Mouse (Mus musculus) thymus, postnatal 4 days (tissue): ENCODE measurements at regions not wholly inside any gene's neighbourhood (a gene's known extent, or its start where the extent isn't known, plus 50 kb on each side); places are given as distances from the start of the nearest gene placed in this dataset.
"Not testable (repeated sequence)": the region's sequence is repeated elsewhere in the genome, so short reads cannot be mapped to it uniquely, and the experiment has no call there.

Experiments
- DNase-seq: peaks from one replicate; pipeline ENCODE4 v3.0.0; 2021

DNA sequence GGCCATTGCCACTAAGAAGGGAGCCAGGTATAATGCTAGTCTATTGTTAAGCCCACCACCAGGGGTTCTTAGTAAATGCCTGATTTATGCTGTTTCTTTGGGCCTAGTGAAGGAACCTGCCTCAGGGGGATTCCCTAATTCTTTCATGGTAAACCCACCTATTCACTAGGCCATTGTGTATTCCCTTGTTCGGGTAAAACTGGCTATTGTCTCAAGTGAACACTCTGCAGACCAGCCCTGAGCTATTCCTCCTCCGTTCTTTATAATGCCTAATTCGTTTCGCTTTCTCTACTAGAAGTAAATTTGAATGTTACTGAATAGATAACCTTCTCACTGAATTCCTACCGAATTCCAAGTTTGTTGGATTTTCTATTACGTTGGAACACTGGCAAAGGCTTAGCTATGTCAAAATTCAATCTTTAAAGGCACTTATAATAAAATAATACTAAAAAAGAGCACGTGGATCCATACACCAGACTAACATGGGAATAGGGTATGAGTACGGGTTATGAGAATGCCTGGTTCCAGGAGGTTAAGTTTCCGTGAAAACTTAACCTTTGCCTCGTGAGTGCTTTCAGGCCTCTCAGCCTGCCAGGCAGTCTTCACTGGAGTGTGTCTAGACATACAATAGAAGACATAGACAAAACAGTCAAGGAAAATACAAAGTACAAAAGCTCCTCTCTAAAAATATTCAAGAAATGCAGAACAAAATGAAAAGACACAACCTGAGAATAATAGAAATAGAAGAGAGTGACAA is 536.8 kb upstream of the Cntn5 start:
- DNase-seq: not testable (repeated sequence)

DNA sequence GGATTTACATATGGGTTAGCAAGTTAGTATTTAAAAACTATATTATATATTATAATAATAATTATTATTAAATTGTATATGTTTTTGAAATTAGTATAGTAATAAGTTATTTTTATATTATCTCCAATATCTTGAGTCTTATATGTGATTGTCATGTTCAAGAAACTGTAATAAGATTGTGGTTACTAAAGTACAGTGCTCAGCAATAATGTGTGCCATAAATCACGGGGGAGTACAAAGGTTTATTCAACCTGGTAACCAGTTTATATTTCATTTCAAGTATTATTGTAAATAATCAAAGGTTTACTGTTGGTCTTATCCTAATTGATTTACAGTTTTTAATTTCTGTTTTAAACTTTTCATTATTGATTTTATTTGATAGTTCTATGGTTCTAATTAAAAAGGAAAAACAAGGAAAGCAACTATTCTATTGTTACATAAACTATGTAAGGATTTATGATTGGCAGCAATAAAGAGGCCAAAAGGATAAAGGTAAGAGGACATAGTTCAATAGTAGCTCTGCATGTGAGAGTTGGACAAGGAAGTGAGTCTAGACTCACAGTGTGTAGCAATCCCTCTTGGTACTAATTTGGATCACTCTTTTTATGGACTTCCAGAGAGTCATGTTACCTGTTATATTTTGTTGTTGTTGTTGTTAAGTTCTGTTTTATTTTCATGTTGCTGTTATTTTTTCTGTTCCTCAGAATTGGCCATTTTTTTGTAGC is 532.0 kb upstream of the Cntn5 start:
- no peak for DNase-seq

DNA sequence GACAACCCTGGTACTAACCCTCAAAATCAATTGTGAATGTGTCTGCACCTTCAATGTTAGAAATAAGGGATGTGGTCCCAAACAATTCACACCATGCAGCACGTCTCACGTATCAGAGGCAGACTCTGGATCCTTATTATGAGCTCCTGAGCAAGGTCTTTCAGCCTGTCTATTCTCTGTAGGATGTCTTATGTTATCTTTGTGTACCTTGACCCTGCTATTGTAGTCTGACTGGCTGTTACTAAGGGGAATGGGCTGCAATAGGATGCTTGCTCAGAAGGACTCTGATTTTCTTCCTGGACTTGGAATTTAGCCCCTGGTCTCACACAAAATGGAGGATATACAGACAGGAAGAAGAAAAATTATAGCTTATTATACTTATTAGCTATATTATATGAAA is 531.4 kb upstream of the Cntn5 start:
- DNase-seq: no peak

DNA sequence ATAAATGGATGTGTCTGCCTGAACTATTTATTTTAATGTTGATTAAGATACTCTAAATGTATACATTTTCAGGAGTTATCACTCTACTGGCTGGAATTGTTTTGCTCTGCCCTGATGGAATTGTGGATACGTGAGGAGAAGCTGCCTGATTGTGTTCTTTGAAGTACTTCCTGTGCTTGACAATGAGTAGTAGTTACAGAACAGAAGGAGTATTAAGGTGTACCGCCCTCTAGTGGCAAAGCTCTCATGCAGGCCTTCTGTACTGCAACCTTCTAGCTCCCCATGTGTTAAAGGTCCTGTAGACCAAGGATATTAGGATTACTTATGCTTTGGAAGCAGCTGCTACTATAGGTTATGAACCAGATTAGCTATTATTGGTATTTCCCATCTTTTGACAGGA is 530.4 kb upstream of the Cntn5 start:
- peak; percentile 49 for DNase-seq

DNA sequence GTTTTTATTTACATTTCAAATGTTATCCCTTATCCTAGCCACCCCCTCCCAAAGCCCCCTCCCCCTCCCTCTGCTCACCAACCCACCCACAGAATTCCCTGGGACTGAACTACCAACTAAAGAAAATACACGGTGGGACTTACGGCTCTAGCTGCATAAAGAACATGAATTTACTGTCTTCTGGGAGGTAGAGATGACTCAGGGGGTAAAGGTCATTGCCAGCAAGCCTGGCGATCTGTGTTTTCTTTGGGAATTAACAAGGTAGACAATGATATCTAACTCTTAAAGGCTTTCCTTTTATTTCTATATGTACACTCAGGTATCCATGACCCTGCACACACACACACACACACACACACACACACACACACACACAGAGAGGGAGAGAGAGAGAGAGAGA is 521.9 kb upstream of the Cntn5 start:
- no peak for DNase-seq

DNA sequence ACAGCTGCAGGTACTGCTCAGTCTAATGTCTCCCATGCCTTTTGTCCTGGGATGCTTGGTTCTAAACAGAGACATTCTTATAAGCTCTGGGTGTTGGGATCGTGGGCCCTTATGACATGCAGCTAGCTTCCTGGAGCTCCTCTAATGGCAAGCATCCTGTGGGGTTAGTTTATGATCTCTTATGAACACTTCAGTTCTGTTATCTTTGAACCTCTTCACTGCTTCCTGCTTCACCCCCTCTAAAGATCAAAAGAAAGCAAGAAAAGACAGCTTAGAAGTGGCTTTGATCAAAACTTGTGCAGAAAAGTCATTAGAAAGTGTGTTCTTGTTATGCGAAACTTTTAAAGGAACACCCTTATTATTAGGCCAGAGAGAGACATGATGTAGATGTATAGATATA is 492.3 kb upstream of the Cntn5 start:
- no peak for DNase-seq

DNA sequence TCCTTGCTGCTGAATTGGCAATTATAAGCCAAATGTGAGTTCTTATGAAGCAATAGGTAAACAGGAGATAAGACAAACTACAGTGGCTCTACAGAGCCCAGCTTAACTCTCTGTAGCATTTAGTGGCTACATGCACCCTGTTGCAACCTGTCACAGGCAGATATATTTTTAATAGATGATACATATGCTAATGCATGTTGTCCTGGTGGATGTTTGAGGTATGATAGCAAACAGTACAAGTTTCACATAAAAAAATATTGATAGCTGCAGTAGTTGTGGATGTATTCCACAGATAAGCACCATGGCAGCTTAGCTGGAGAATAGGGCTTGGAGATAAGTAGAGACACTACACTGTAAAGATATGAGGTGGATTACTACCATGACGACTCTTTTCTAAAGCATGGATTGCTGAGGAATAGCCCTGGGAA is 477.1 kb upstream of the Cntn5 start:
- no peak for DNase-seq

DNA sequence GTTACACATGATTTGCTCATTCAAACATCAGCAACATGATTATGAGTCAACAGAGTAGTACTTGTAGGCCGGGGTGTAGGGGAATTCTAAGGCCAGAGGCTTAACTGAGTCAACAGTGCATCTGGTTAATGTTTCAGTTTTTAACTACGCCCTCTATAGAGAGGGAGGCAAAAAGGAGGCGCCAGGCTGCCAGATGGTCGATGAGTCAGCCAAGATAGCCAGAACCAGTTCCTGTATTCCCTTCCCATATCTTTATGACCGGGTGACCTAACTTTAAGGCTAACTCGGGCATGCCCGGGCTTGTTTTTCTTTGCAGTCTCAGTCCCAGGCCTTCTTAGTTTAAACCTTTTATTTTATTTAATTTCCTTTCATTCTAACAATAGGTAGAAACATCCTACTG is 476.0 kb upstream of the Cntn5 start:
- DNase-seq: no peak

DNA sequence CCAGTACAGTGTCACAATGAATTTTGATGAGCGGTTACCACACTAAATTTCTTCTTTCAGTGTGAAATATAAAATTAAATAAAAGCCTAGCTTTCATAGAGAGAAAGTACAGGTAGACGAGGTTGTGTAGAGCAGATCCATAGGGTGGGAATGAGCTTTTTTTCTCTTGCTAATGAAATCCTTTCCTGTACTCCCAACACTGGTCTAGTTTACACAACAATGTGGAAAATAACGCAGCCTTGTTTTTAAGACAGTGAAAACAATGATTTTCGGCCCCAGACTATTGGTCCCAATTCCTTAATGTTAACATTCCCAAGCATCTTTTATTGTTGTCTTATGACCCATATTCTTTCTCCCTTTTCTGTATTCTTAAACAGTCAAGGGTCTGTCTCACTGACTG is 473.5 kb upstream of the Cntn5 start:
- DNase-seq: no peak

DNA sequence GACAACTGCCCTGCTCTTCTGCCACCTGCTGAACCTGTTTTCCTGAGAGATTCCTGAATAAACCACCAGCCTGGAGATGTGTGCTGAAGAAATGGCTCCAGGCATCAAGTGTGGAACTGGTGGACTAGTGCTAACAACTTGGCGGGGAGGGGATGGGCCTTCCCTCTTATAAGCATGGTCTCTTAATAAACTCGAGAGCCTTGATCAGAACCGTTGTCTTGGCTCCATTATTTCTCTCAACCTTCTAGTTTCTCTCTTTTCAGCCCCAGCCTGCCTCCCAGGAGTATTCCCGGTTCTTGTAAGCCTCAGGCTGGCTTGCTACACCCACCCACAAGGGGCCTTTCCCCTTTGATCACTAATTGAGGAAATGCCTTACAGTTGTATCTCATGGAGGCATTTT is 473.0 kb upstream of the Cntn5 start:
- DNase-seq: no peak

DNA sequence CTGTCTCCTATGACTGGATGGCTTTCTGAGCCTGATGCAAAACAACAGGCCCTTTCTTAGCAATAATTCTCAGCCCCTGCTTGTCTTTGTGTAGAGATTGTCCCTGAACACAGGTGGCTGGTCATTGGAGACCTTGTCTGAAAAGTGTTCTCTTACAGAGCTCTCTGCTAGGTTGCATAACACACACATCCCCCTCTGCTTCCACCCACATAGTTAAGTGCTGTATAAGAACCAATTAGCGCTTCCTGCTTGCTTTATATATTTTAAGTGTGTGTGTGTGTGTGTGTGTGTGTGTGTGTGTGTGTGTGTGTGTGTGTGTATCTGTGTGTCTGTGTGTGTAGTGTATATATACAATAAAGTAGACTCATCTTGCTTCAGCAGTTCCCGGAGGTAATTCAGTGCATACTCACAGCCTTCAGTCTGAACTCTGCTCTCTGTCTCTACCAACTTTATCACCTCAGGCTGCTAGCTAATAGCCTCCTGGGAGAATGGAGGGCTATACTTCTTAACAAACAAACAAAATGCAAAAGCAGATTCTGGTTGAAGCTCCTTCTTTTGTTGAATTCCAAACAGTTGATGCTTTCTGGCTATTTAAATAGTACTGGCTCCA is 468.8 kb upstream of the Cntn5 start:
- DNase-seq: no peak

DNA sequence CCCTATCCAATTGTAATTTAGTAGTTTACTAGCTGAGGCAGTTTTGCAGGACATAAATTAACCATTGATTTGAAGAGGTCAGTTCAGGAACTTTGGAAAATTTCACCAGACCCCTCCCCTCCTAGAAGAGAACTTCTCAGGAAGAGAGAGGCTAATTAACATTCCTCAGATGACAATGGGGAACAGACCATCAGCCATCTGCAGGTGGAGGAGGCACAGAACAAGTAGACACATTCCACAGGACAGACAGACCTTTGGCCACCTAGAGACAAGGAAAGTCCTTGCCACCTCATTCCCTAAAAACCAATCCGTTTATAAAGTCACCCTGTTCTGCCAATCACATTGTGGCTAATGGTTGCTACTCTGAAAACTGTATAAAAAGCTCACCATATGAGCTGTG is 463.5 kb upstream of the Cntn5 start:
- DNase-seq: no peak

DNA sequence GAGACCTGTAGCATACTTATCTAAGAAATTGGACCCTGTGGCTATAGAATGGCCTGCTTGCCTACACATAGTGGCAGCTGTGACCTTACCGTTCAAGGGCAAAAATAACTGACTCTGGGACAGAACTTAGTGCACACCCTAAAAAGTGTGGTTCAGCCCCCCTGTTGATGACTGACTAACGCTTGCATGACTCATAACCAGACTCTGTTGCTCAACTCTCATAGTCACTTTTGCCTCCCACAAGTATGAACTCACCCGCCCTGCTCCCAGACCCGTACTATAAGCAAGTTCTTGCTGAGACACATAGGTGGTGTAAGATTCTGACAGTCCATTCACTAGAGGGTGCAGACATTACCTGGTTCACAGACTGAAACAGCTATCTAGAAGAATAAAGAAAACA is 424.3 kb upstream of the Cntn5 start:
- no peak for DNase-seq

DNA sequence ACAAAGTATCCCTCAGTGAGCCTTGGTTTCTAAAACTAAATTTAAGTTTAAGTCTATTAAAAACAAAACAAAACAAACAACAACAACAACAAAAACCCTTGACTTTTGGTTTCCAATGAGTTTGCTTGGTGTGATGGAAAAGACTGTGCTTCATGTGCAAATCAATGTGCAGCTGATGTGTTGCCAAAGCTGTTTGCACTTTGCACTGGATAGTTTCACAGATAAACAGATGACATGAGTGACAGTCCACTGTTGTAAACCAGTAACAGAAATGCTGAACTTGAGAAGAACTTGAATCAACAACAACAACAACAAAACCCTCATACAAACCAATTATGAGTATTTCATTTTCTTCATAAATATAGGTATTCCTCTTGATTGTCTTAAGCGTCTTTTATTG is 412.6 kb upstream of the Cntn5 start:
- DNase-seq: no peak

DNA sequence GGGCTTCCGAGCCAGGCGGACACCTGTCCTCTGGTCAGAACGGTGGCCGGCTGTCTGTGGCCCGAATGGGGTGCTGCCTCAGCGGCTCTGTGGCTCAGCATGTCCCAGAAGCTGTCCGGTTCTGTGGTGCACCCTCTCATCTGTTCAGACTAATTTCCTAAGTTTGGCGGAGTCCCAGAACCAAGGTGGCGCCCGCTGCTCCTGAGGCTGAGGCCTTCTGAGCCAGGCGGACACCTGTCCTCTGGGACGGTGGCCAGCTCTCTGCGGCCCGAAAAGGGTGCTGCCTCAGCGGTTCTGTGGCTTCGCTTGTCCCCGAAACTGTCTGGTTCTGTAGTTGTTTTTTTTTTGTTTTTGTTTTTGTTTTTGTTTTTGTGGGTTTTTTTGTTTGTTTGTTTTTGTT is 392.5 kb upstream of the Cntn5 start:
- not testable (repeated sequence) for DNase-seq

DNA sequence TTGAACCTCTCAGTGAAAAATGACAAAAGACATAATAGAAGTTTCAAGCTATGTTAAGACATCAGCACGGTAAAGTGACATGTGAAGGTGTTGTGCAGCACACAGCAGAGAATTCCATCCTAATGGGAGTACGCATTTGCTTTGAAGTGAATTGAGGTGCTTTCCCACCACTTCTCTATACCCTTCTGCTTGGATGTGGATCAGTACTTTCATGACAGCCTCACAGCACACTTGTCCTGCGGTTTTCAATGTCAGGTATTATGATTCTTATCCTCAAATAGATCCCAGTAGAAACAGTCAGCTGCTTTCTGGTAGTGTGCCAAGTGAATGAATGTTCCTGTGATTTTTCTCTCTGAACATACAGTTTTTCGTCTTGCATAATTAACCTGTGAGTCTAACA is 380.6 kb upstream of the Cntn5 start:
- DNase-seq: no peak

DNA sequence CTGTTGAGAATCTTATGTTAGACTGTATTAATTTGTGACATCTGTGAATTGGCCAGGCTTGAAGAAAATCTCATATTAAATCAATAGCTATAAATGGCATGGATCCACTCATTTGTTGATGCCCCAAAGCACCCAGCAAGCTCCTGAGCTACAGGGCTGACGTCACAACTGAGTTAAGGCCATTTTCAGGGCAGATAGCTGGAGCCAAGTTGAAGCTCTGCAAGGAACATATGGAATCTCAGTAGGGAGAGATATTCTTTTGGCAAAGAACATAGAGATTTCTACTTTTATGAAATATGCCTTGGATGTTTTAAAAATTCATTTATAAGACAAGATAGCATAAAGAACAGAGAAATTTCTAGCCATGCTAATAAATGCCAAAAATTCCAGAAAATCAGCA is 380.0 kb upstream of the Cntn5 start:
- DNase-seq: no peak

DNA sequence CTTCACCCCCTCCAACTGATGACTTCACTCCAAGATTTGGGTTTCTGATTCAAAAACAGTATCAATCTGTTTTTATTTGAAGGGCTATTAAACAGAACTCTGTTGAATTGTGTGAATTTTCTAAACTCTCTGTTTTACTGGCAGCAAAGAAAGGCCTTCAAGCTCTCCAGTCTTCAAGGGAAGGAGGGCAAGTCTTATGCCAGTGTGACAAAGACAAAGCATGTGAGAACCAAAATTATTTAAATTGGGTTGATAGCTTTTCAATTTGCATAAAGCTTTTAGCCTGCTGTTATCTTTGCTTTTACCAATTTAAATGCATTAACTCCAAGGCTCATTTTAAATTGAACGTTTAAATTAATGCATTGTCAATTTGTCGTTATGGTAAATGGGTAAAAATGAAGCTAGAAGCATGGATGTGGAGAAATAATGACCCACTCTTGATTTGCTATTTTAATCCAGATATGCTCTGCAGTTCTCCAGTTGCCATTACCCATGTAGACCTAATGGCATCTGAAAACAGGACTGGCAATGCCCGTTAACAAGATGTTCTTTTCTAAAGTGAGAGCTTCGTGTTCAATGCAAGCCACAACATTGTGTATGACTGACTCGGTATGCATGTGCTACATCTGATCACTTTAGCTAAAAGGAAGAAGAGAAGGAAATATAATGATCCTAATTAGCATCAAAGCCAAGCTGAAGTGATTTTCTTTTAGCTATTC is 375.0 kb upstream of the Cntn5 start:
- no peak for DNase-seq

DNA sequence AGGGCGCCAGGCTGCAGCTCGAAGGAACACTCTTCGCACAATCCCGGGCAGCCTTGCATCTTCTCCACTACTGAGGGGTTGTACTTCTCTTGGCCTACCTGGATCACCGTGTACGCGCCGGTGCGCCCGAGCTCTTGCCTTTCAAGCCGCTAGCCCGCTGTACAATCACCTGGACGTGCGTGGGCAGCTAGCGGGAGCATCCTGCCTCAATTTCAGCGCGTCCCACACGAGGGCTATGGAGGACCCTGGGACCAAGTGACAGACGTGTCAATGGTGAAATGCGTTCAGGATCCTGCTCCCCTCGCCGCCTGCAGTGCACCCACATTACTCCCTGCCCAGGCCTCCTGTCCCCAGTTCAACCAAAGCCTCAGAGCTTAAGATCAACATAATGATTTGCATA is 373.2 kb upstream of the Cntn5 start:
- DNase-seq: no peak

DNA sequence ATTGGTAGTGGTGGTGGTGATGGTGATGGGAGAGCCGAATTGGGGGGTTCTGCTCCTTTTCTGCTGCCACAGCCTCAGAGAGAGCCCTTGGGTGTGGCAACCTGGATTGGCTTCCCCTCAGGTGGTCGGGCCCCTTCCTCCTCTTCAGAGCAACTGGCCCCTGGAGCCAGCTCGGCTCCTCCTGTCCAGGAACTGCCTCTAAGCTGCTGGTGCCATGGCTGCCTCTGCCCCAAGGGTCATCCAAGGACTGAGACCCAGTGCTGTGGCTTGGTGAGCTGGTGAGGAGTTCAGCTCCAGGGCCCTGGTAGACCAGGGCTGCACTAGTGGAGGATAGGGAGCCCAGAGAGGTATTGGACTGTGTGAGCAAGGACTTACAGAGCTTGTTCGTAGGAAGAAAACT is 372.4 kb upstream of the Cntn5 start:
- no peak for DNase-seq

DNA sequence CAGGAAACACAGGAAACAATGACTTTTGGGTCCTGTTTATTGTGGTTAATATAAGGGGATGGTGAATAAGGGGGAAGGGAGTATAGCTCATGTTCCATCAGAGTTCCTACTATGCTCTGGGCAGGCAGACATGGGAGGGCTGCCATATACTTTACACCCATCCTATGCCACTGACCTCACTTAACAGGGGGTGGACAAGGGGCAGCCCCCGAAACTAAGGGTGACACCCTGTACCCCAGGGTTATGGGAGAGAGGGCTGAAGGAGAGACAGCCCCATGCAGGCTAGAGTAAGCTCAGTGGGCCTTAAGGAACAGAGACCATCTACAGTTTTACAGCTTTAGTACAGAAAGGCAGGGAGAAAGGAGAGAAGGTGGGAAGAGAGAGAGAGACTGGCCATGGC is 352.3 kb upstream of the Cntn5 start:
- no peak for DNase-seq

DNA sequence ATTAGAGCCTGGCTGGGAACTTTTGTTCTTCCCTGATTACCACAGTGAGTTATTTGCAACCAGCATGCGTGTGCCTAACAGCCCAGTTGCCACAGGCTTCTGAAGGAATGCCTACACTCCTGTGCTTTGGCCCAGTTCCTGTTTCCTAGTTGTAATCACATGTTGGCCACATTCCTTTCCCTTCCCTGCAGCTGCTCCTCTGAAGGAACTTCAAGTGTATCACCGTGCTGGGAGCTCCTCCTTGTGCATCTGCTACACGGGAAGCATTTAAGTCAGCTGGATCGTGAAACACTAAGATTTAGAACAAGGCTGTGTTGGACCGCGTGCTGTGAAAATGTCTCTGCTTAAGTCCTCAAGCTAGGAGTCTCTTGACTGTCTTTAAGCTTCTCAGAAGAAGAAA is 302.3 kb upstream of the Cntn5 start:
- no peak for DNase-seq

DNA sequence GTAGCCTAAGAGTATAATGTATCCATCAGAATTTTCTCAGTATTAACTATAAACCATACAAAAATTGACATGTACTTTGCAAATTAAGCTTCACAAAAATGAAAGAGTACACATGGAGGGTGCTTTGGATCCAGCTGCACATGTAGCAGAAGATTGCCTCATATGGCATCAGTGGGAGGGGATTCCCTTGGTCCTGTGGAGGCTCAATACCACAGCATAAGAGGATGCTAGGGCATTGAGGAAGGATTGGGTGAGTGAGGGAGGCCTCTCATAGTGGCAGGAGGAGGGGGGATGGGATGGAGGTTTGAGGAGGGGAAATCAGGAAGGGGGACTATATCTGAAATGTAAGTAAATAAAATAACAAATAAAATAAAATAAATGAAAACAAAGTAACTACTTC is 301.7 kb upstream of the Cntn5 start:
- no peak for DNase-seq

DNA sequence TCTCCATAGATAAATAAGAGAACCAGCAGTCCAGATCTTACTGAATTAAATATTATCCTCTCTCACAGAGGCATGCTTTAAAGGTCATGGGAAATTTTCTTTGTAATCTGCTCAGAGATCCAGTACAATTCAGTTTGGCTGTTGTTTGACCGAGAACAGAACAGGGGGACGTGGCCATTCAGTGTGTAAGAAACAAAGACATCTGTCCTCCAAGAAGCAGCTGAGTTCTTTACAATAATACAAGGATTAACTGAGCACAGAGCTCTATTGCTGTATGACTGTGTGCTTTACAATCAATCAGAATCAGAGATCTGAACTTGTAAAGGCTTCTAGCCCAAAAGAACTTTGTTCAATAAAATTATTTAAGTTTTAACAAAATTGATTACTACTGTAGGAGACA is 287.6 kb upstream of the Cntn5 start:
- no peak for DNase-seq
